Mouse (Mus musculus) myocyte (in vitro differentiated cells): Measurements from ENCODE around the gene Ovgp1.
"Not testable (repeated sequence)": the region's sequence is repeated elsewhere in the genome, so short reads cannot be mapped to it uniquely, and the experiment has no call there.

ENCODE experiments used
- E2F4 ChIP-seq: IDR thresholded peaks from one replicate; pipeline ENCODE4 v1.6.1; 2011; ENCODE audit warnings: mild to moderate bottlenecking, control low read depth, moderate library complexity; ENCODE audit not compliant: insufficient read depth
- MAX ChIP-seq: IDR thresholded peaks from one replicate; pipeline ENCODE4 v1.6.1; 2011; ENCODE audit warnings: low read depth, mild to moderate bottlenecking, control low read depth
- MYOG ChIP-seq, 3 experiments: IDR thresholded peaks; one replicate each; pipeline ENCODE4 v1.6.1; 2011; ENCODE audit warnings: control low read depth in 2 of 3, low read depth in 2 of 3, mild to moderate bottlenecking in 2 of 3; ENCODE audit not compliant: insufficient read length in 2 of 3, control insufficient read depth in 1 of 3, insufficient read depth in 1 of 3
- POLR2A ChIP-seq: IDR thresholded peaks from one replicate; pipeline ENCODE4 v1.6.1; 2011; ENCODE audit warnings: low read depth, mild to moderate bottlenecking, control low read depth, moderate library complexity; ENCODE audit not compliant: insufficient read length
- SRF ChIP-seq: IDR thresholded peaks from one replicate; pipeline ENCODE4 v1.6.1; 2011; ENCODE audit warnings: low read depth; ENCODE audit not compliant: control insufficient read depth, insufficient read length
- TCF3 ChIP-seq: IDR thresholded peaks from one replicate; pipeline ENCODE4 v1.6.1; 2011; ENCODE audit warnings: low read depth, control low read depth; ENCODE audit not compliant: insufficient read length
- USF1 ChIP-seq: IDR thresholded peaks from one replicate; pipeline ENCODE4 v1.6.1; 2011; ENCODE audit warnings: low read depth, mild to moderate bottlenecking, control low read depth, moderate library complexity

DNA sequence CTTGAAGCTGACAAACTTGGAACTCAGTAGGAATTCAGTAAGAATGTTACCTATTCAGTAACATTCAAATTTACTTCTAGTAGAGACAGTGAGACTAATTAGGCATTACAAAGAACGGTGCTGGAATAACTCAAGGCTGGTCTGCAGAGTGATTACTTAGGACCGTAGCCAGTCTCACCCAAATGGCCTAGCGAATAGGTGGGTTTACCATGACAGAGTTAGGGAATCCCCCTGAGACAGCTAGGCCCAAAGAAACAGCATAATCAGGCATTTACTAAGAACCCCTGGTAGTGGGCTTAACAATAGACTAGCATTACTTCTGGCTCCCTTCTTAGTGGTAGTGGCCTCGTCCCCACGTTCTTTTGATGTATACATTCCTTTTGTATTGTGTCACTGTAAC is 16.1 kb downstream of the Ovgp1 start:
- TF ChIP-seq POLR2A; E2F4; MAX; USF1; TCF3; SRF; MYOG (IDR thresholded peaks at IDR 0.05; ENCODE audit: control insufficient read depth in 1 of 3, insufficient read depth in 1 of 3, insufficient read length in 2 of 3, low read depth in 2 of 3): not testable (repeated sequence)
